Mouse (Mus musculus) lung, embryonic 16.5 days (tissue): Measurements from ENCODE around the gene Ilf3. TPM values are rescaled to one million over a fixed set of nuclear protein-coding genes. Genes with fewer than 3 reads are reported as not detected.

Source experiments
- ATAC-seq: fragments of 200-750 bp; cut with Nextera tagmentation; 2 replicates; pipeline ENCODE4 v1.8.0; 2017; ENCODE audit warnings: low read depth, mild to moderate bottlenecking, moderate library complexity
- H3K27ac ChIP-seq: fragments of 300-500 bp; sonication (generic); 2 replicates; pipeline ENCODE4 v1.5.1; 2014; ENCODE audit warnings: mild to moderate bottlenecking, control low read depth, low read length
- H3K27me3 ChIP-seq: fragments of 300-500 bp; sonication (generic); 2 replicates; pipeline ENCODE4 v1.6.1; 2014; ENCODE audit warnings: low read depth, low read length, mixed read lengths; ENCODE audit not compliant: control insufficient read depth, insufficient read depth
- H3K36me3 ChIP-seq: fragments of 300-500 bp; sonication (generic); 2 replicates; pipeline ENCODE4 v1.6.1; 2014; ENCODE audit warnings: low read length; ENCODE audit not compliant: control insufficient read depth, insufficient read depth
- H3K4me1 ChIP-seq: fragments of 300-500 bp; sonication (generic); replicated peaks from 2 replicates; pipeline ENCODE4 v1.6.1; 2014; ENCODE audit warnings: low read length, mixed read lengths; ENCODE audit not compliant: control insufficient read depth, insufficient read depth
- H3K4me2 ChIP-seq: fragments of 300-500 bp; sonication (generic); 2 replicates; pipeline ENCODE4 v1.6.1; 2014; ENCODE audit warnings: low read depth, low read length, control low read depth
- H3K4me3 ChIP-seq: fragments of 300-500 bp; sonication (generic); 2 replicates; pipeline ENCODE4 v1.5.1; 2014; ENCODE audit warnings: mild to moderate bottlenecking, low read length, control low read depth
- H3K9ac ChIP-seq: fragments of 300-500 bp; sonication (generic); 2 replicates; pipeline ENCODE4 v1.6.1; 2014; ENCODE audit warnings: low read length, control low read depth
- H3K9me3 ChIP-seq: fragments of 300-500 bp; sonication (generic); 2 replicates; pipeline ENCODE4 v1.6.1; 2016; ENCODE audit warnings: low read length; ENCODE audit not compliant: control insufficient read depth
- WGBS: fragments of 180-500 bp; shearing (Covaris S2); extraction: QIAGEN DNeasy Blood & Tissue Kit; methylation state at CpG from one replicate; pipeline ENCODE4 v1.1.7; 2014; 5-methylcytosine and 5-hydroxymethylcytosine counted together
- polyA plus RNA-seq: library from polyadenylated mRNA; unstranded; fragments of >200 nt; fragmentation: Nextera tagmentation; extraction: Ambion mirVana; gene quantifications from 2 replicates; pipeline ENCODE4 v1.2.1, GENCODE M21; 2015

Gene Ilf3
- polyA plus RNA-seq, 1 experiment from 2014 or later, result 168 TPM

GRCm38 (mm10) chr9:21407951-21408350 is 40.3 kb downstream of the Ilf3 start:
- Histone ChIP-seq H3K27me3 (no peaks in the 10 kb centered on the region), H3K4me1 (peaks cover 8% of the 10 kb centered on the region), H3K4me3 (no peak overlapping the region), H3K9me3 (no peaks in the 10 kb centered on the region), H3K27ac (no peak overlapping the region), H3K36me3 (peaks cover 35% of the 10 kb centered on the region), H3K9ac (no peak overlapping the region), H3K4me2 (no peak overlapping the region)
- no peak for ATAC-seq
- WGBS, result 11% methylated on average over 4 of the region's 4 CpGs

GRCm38 (mm10) chr9:21408624-21409023 is 41.0 kb downstream of the Ilf3 start:
- Histone ChIP-seq H3K4me2 (no peak overlapping the region), H3K4me1 (peaks cover 8% of the 10 kb centered on the region), H3K36me3 (peaks cover 29% of the 10 kb centered on the region), H3K4me3 (no peak overlapping the region), H3K27me3 (no peaks in the 10 kb centered on the region), H3K9me3 (no peaks in the 10 kb centered on the region), H3K9ac (no peak overlapping the region), H3K27ac (no peak overlapping the region)
- no peak for ATAC-seq
- WGBS, result 71% methylated on average over 7 of the region's 7 CpGs

- peaks cover 8% of the 10 kb centered on the region for H3K4me1 ChIP-seq
- H3K36me3 ChIP-seq, result peaks cover 19% of the 10 kb centered on the region
- no peaks in the 10 kb centered on the region for H3K27me3 ChIP-seq
- no peak overlapping the region for H3K4me2 ChIP-seq
- H3K9me3 ChIP-seq, result no peaks in the 10 kb centered on the region
- ATAC-seq, result no peak
- WGBS, result 30% methylated on average over 9 of the region's 9 CpGs
- no peak overlapping the region for H3K4me3 ChIP-seq
- H3K27ac ChIP-seq, result no peak overlapping the region
- no peak overlapping the region for H3K9ac ChIP-seq
These were observed 42.1 kb downstream of the Ilf3 start for GRCm38 (mm10) chr9:21409592-21410317.

- peak; percentile 95 for ATAC-seq
- Histone ChIP-seq H3K4me2 (peak within 1 kb of the TSS; percentile 77), H3K4me1 (peaks cover 8% of the 10 kb centered on the region), H3K9me3 (no peaks in the 10 kb centered on the region), H3K9ac (peak within 1 kb of the TSS; percentile 75), H3K27me3 (no peaks in the 10 kb centered on the region), H3K27ac (peak within 1 kb of the TSS; percentile 24; the same call in 1 of the 2 replicates), H3K4me3 (peak within 1 kb of the TSS; percentile 80), H3K36me3 (no peaks in the 10 kb centered on the region)
- WGBS, result 1% methylated on average over 53 of the region's 53 CpGs
These were observed 44.2 kb downstream of the Ilf3 start, which contains the start of gene Qtrt1 for GRCm38 (mm10) chr9:21411669-21412550. TSS of gene Qtrt1 (plus strand) at chr9:21411837.

DNA sequence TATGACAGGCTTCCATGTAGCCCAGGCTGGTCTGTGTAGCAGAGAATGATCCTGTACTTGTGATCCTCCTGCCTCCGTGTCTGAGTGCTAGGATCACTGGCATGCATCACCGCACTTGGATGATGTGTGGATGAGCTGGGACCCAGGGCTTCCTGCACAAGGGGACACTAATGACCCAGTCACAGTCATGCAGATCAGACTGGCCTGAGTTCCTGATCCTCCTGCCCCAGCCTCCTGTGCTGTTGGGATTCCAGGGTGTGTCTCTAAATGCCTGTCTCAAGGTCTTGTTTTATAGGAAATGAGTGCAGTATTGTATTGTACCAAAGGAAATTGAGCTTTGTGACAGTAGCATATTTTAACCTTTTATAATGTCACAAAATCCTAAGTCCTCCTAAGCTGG is 50.2 kb downstream of the Ilf3 start:
- no peak overlapping the region for H3K9ac ChIP-seq
- no peaks in the 10 kb centered on the region for H3K9me3 ChIP-seq
- no peaks in the 10 kb centered on the region for H3K4me1 ChIP-seq
- 90% methylated on average over 2 of the region's 2 CpGs for WGBS
- H3K4me2 ChIP-seq, result no peak overlapping the region
- no peak overlapping the region for H3K27ac ChIP-seq
- no peak for ATAC-seq
- H3K36me3 ChIP-seq, result peaks cover 11% of the 10 kb centered on the region
- no peak overlapping the region for H3K4me3 ChIP-seq
- H3K27me3 ChIP-seq, result no peaks in the 10 kb centered on the region

DNA sequence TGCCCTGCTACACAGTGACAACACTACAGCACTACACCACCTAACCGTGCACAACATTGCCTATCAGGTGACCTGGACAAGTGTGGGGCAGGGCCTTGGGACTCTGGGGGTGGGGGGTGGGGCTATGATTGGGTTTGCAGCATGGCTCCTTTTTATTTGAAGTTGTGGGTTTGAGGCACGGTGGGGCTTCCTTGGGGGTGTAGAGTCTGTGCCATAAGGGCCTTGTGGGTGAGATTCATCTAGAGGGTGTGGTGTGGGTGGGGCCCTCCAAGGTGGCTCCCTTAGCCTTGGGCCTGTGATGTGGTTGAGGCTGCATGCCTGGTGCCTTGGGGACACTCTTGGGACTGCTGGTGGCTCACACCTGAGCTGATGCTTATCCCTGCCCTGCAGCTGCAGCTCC is 52.0 kb downstream of the Ilf3 start:
- no peak overlapping the region for H3K4me3 ChIP-seq
- no peak overlapping the region for H3K4me2 ChIP-seq
- no peaks in the 10 kb centered on the region for H3K9me3 ChIP-seq
- ATAC-seq, result no peak
- no peaks in the 10 kb centered on the region for H3K4me1 ChIP-seq
- no peak overlapping the region for H3K9ac ChIP-seq
- peaks cover 11% of the 10 kb centered on the region for H3K36me3 ChIP-seq
- H3K27ac ChIP-seq, result no peak overlapping the region
- WGBS, result 83% methylated on average over 2 of the region's 2 CpGs
- no peaks in the 10 kb centered on the region for H3K27me3 ChIP-seq

- Histone ChIP-seq H3K9ac (peak within 1 kb of the TSS; percentile 91), H3K9me3 (no peaks in the 10 kb centered on the region), H3K27ac (peak within 1 kb of the TSS; percentile 79), H3K4me3 (peak within 1 kb of the TSS; percentile 89), H3K27me3 (no peaks in the 10 kb centered on the region), H3K4me2 (peak within 1 kb of the TSS; percentile 90), H3K36me3 (no peaks in the 10 kb centered on the region), H3K4me1 (peaks cover 14% of the 10 kb centered on the region)
- WGBS, result under 1% methylated on average over 77 of the region's 82 CpGs
- ATAC-seq, result peak; percentile 99
These were observed 57.2 kb downstream of the Ilf3 start, which contains the start of gene Dnm2 for GRCm38 (mm10) chr9:21424631-21425555. TSS of gene Dnm2 (plus strand) at chr9:21424908.

GRCm38 (mm10) chr9:21425556-21425945 is 57.9 kb downstream of the Ilf3 start:
- Histone ChIP-seq H3K36me3 (no peaks in the 10 kb centered on the region), H3K9me3 (no peaks in the 10 kb centered on the region), H3K9ac (peak overlapping the region; percentile 91), H3K4me3 (peak overlapping the region; percentile 89), H3K4me2 (peak overlapping the region; percentile 90), H3K27ac (peak overlapping the region; percentile 79; the same call in 1 of the 2 replicates), H3K27me3 (no peaks in the 10 kb centered on the region), H3K4me1 (peaks cover 14% of the 10 kb centered on the region)
- WGBS, result 2% methylated on average over 6 of the region's 6 CpGs
- ATAC-seq, result no peak
